Mouse (Mus musculus) heart, postnatal 36 days (tissue): Measurements from ENCODE around the gene Man1c1. TPM values are rescaled to one million over a fixed set of nuclear protein-coding genes. Genes with fewer than 3 reads are reported as not detected.

Experiments used
- DNase-seq, 2 experiments: peaks; one replicate each; pipeline ENCODE4 v3.0.0; 2021 to 2022
- intact Hi-C: fragments of 180-260 bp; cut with DNase I; formaldehyde crosslinking; loops from one replicate; pipeline ENCODE4 v1.15.1; 2025
- total RNA-seq, 2 experiments: library from RNA; stranded (reverse); gene quantifications; 2 replicates each; pipeline ENCODE4 v1.2.3; 2021

The Man1c1 gene
- total RNA-seq, 2 experiments from 2014 or later = 22.0 to 23.2 TPM

DNA sequence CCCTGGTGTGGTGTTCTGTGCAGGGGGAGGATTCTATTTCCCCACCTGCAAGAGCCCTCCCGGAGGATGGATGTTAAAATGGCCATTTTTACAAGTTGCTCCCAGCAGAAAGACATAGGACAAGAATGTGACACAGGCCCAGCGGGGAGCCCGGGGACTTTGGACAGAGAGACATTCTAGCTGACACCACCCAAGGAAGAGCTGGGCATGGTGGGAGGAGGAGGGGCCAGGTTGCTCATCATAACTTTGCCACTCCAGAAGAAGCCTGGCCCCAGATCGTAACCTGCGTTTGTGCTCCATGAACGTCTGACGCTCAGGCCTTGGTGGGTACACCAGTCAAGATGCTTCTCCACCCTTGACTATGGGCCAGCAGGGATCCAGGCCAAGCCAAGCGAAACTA is 143.4 kb downstream of the Man1c1 start:
- no peak for DNase-seq
- intact Hi-C loops = no loop called here

DNA sequence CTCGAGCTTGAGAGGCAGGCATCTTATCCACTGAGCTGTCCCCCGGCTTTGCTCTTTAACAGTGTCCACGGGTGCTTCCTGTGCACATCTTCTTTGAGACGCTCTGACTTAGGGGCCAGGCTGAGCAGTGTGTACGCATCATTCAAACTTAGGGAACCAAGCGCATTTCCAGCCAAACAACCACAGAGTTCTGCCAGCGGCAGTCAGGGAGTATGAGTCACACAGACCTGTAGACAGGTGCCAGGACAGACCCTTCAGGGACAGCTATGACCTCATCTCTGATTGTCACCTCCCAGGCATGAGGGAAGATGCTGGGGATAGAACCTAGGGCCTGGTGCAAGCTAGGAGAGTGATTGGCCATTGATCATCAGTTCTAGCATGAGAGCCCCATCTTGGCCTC is 144.9 kb downstream of the Man1c1 start:
- intact Hi-C loops = no loop called here
- DNase-seq = no peak

DNA sequence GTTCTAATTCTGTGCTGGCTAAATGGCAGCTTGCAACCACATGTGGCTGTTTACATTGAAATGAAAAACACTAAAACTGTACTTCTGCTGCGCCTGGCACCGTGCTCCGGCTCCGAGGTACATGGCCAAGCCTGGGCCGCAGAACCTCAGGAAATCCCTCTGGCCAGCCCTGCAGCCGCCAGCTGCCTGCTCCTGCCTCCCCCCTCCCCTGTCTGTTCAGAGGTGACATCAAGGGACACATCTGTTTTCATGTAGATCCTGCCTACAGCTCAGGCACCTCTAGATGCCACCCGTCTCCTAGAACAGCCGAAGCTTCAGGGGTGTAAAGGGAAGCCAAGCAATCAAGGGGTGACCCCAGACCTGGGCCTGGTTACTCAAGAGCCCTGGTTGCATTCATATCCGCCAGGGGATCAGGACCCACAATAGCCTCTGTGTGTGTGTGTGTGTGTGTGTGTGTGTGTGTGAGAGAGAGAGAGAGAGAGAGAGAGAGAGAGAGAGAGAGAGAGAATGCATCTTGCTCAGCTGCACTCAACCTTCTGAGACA is 145.4 kb downstream of the Man1c1 start:
- no peak for DNase-seq
- intact Hi-C loops = no loop called here

GRCm38 (mm10) chr4:134557626-134558249 is 146.4 kb downstream of the Man1c1 start:
- DNase-seq = peak in 1 of 2 experiments; percentile 26
- intact Hi-C loops = no loop called here

DNA sequence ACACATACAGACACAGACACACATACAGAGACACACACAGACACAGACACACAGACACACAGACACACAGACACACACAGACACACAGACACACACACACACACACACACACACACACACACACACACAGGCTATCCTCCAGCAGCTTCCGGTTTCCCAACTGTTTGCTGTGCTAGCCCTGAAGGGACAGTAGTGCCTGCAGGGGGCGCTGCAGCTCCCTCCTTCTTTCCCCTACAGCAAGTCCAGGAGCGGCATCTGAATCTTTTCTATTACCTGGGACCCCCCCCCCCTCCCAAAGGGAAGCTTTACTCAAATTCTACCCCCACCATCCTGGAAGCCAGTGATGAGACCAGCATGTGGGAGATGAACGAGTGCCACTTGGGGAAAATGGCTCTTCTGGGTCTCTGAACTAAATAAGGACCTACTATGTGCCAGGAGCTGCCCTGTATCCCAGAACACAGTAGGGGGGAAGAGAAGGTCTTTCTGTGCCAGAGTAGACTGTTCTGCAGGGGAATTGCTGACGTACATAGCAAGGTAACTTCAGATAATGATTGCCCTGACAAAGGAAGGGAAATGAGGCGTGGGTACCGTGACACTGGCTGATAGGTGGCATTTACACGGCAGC is 148.0 kb downstream of the Man1c1 start:
- peak in 1 of 2 experiments; percentile 43 for DNase-seq
- intact Hi-C loops = no loop called here

GRCm38 (mm10) chr4:134553631-134554030 is 150.5 kb downstream of the Man1c1 start:
- no peak for DNase-seq
- intact Hi-C loops = no loop called here

GRCm38 (mm10) chr4:134551494-134552316 is 152.4 kb downstream of the Man1c1 start, which contains the start of gene Selenon:
Gene Selenon, minus strand, starts transcription at chr4:134552166.
- intact Hi-C loops = no loop called here
- peak; percentile 74 to 79 for DNase-seq

- DNase-seq = no peak
- intact Hi-C loops = no loop called here
Measured at GRCm38 (mm10) chr4:134549899-134550298, 154.2 kb downstream of the Man1c1 start.

DNA sequence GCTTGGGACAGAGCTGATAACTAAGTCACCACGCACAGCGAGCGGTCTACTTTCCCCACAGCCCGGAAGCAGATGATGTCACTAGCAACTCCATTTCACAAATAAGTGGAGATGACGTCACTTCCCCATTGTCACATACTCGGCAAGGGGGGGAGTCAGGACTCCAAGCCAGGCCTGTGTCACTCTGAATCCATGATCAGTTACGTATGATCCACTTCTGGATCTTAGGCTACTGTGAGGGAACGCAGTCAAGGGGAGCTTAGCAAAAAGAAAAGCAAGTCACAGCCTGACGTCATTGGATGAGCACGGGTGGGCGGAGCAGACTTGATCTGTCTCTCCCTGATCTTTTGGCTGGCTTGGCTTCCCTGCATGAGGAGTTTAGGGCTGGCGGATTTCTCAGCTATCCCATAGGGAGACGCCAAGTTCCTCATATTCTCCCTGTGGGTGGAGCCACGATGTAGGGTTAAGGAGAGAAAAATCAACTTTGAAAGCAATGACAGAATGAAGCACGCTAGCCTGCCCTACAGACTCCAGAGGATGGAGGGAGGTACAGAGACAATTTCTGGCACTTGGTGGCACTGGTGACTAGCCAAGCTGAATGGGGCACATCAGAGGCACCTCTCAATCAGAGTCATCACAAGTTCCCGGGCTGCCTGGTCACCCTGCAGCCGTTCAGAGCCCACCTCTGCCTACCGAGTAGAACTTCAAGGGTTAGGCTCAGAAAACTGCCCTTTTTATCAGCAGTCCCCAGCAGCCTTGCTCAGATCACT is 155.7 kb downstream of the Man1c1 start:
- DNase-seq = peak; percentile 23 to 30
- intact Hi-C loops = no loop called here

GRCm38 (mm10) chr4:134546814-134547705 is 157.0 kb downstream of the Man1c1 start:
- intact Hi-C loops = no loop called here
- no peak for DNase-seq

DNA sequence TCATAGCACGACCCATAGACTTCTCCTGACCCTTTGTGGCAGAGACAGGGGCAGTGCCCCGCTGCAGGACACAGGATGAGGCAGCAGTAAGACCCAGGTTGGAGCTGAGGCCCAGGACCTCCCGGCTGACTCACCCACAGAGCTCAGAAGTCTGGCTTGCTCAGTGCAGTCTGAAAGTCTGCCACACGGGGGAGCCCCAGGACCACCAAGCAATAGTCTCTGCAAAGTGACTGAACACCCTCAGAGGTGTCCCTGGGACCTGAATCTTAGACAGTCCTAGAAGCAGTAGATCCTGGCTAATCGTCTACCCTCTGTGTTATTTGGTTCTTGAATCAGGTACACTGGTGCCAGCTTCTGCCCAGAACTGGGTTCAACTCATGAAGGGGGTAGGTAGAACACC is 160.8 kb downstream of the Man1c1 start:
- peak; percentile 92 to 98 for DNase-seq

GRCm38 (mm10) chr4:134542726-134543125 is 161.4 kb downstream of the Man1c1 start:
- intact Hi-C loops = loop anchor here (1.0 to 2.0 kb wide), 2 partner anchors 172 to 336 kb away; no protein-coding TSS in a partner anchor
- no peak for DNase-seq

More for the DNA sequence above, 160.8 kb downstream of the Man1c1 start:
- intact Hi-C loops = loop anchor here (1.0 to 2.0 kb wide), 2 partner anchors 171 to 336 kb away; no protein-coding TSS in a partner anchor

DNA sequence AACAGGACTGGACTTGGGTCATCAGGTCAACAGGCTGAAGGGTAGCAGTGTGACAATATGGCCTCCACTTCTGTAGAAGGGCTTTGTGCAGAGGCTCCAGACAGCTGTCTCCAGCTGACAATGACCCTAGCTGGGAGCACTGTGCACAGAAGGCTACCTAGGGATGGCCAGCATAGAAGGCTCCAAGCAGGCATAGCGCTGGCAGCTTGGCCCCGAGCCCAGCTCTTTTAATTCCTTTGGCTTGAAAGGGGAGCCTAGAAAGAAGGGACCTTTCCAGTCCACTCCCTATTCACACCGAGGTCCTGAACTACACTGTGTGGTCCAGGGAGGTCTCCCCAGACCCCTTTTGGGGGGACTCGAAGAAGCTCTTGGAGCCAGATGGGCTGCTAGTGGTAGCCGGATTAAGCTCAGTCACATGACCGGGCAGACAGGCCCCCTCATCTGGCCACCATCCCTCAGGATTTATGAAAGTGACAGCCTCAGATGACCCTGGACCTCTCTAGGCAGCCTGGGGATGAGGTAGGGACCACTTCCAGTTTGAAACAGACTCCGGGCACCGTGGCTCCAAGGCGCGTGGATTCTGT is 165.0 kb downstream of the Man1c1 start:
- no peak for DNase-seq
- intact Hi-C loops = no loop called here

DNA sequence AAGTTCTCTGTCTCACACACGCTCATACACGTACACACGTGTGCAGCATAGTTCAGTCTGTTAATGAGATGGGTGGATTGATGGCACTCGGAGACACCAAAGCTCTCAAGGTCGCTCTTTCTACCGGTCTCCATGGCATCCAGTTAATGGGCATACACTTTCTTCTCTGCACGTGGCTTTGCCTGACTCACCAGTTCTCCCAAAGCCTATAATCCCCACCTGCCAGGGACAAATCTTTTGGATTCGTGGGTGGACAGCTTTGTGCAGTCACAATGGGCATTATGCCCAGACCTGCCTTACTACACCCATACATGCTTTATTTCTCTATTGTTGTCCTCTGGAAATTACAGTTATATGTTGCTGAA is 168.3 kb downstream of the Man1c1 start:
- intact Hi-C loops = no loop called here
- no peak for DNase-seq

DNA sequence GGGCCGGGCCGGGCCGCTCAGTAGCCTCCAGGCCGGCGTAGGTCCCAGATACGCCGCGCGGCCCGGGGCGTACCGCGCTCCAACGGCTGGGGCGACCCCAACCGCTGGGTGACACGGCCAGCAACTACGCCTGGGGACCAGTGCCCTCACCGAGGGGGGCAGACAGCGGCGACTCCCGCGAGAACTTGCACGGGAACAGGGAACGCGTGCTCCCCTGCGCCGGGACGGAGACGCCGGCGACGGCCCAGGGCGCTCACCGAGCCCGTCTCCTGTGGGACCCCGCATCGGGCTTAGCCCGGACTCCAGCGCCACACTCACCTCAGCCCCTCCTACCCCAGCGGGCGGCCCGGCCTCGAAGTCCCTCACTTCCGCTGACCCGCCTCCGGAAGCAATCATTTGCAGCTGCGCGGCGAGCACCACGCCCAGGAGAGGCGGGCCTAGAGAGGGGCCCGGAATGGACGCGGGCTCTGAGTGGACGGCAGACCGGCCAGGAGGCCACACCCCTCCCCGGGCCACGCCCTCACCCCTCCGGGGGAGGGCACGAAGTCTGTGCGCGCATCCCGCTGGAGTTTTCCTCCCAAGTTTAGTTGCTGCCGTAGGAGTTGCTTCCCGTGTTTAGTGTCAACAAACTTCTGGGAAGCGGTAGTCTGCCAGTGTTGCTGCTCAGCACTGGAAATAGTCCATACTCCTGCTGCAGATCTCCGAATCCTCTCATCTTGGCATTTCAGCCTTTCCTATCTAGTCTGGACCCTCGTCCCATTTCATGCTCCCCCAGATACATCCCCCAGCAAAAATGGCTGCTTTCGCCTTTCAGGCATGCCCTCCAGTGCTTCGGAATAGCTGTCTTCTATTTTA is 168.9 kb downstream of the Man1c1 start, which contains the start of gene Mtfr1l:
Gene Mtfr1l, minus strand, starts transcription at position 456 of the 855 bp plus-strand sequence.
- peak; percentile 97 to 98 for DNase-seq
- intact Hi-C loops = no loop called here

- peak; percentile 70 to 72 for DNase-seq
- intact Hi-C loops = no loop called here
Measured at GRCm38 (mm10) chr4:134534124-134534886, 169.8 kb downstream of the Man1c1 start.

- no peak for DNase-seq
- intact Hi-C loops = no loop called here
Measured at GRCm38 (mm10) chr4:134533421-134533820, 170.7 kb downstream of the Man1c1 start.
